Mouse (Mus musculus) heart, embryonic 16.5 days (tissue): ENCODE results near the gene 0610037L13Rik. TPM values are rescaled to one million over a fixed set of nuclear protein-coding genes. Genes with fewer than 3 reads are reported as not detected.
A peak's percentile ranks its signal among the peaks of the same experiment; 100 is the strongest.

Experiments used
- ATAC-seq: fragments of 200-750 bp; cut with Nextera tagmentation; replicated peaks from 2 replicates; pipeline ENCODE4 v1.8.0; 2017; ENCODE audit warnings: moderate number of reproducible peaks; ENCODE audit not compliant: insufficient read depth, low FRiP score; ENCODE audit errors: extremely low read depth
- H3K27ac ChIP-seq: fragments of 300-500 bp; sonication (generic); 2 replicates; pipeline ENCODE4 v1.5.1; 2014; ENCODE audit warnings: mild to moderate bottlenecking, low read length, control low read depth, moderate library complexity
- H3K27me3 ChIP-seq: fragments of 300-500 bp; sonication (generic); 2 replicates; pipeline ENCODE4 v1.6.1; 2014; ENCODE audit warnings: low read length, mixed read lengths; ENCODE audit not compliant: control insufficient read depth, insufficient read depth
- H3K36me3 ChIP-seq: fragments of 300-500 bp; sonication (generic); 2 replicates; pipeline ENCODE4 v1.6.1; 2014; ENCODE audit not compliant: control insufficient read depth, insufficient read depth
- H3K4me1 ChIP-seq: fragments of 300-500 bp; sonication (generic); 2 replicates; pipeline ENCODE4 v1.6.1; 2014; ENCODE audit warnings: low read length, mixed read lengths; ENCODE audit not compliant: control insufficient read depth, insufficient read depth
- H3K4me2 ChIP-seq: fragments of 300-500 bp; sonication (generic); 2 replicates; pipeline ENCODE4 v1.6.1; 2014; ENCODE audit warnings: low read depth, mild to moderate bottlenecking, control low read depth, low read length
- H3K4me3 ChIP-seq: fragments of 300-500 bp; sonication (generic); 2 replicates; pipeline ENCODE4 v1.5.1; 2014; ENCODE audit warnings: mild to moderate bottlenecking, control low read depth, low read length
- H3K9ac ChIP-seq: fragments of 300-500 bp; sonication (generic); 2 replicates; pipeline ENCODE4 v1.6.1; 2014; ENCODE audit warnings: low read length, control low read depth
- H3K9me3 ChIP-seq: fragments of 300-500 bp; sonication (generic); replicated peaks from 2 replicates; pipeline ENCODE4 v1.6.1; 2016; ENCODE audit warnings: low read length; ENCODE audit not compliant: control insufficient read depth
- WGBS: fragments of 180-500 bp; shearing (Covaris S2); extraction: QIAGEN DNeasy Blood & Tissue Kit; methylation state at CpG from one replicate; pipeline ENCODE4 v1.1.7; 2014; 5-methylcytosine and 5-hydroxymethylcytosine counted together
- polyA plus RNA-seq: library from polyadenylated mRNA; unstranded; fragments of >200 nt; fragmentation: Nextera tagmentation; extraction: Ambion mirVana; gene quantifications from 2 replicates; pipeline ENCODE4 v1.2.1, GENCODE M21; 2015

0610037L13Rik gene
- polyA plus RNA-seq, 1 experiment from 2014 or later: 95.2 TPM

DNA sequence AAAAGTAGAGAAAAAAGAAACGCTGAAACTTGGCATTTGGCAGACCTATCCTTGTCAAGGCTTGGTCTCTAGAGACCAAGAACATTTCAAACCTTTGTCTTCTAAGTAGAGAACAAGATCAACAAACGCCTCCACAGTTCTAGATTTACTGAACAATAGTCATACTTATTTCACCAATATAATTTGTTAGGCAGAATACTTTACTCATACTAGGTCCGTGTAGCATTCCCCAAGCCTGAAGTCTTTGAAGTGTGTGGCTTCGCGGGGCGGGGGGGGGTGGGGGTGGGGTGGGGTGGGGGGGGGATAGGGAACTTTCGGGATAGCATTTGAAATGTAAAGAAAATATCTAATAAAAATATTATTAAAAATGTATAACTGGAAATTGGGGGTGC lies 34.2 kb downstream of the 0610037L13Rik start:
- peak overlapping the region; percentile 91 for H3K4me2 ChIP-seq
- no peaks in the 10 kb centered on the region for H3K27me3 ChIP-seq
- ATAC-seq: no peak
- peak overlapping the region; percentile 96 for H3K9ac ChIP-seq
- peak overlapping the region; percentile 34; the same call in 1 of the 2 replicates for H3K27ac ChIP-seq
- peak overlapping the region; percentile 89 for H3K4me3 ChIP-seq
- no peaks in the 10 kb centered on the region for H3K36me3 ChIP-seq
- H3K9me3 ChIP-seq: no peaks in the 10 kb centered on the region
- WGBS: 39% methylated on average over 7 of the region's 7 CpGs
- peaks cover 29% of the 10 kb centered on the region for H3K4me1 ChIP-seq

DNA sequence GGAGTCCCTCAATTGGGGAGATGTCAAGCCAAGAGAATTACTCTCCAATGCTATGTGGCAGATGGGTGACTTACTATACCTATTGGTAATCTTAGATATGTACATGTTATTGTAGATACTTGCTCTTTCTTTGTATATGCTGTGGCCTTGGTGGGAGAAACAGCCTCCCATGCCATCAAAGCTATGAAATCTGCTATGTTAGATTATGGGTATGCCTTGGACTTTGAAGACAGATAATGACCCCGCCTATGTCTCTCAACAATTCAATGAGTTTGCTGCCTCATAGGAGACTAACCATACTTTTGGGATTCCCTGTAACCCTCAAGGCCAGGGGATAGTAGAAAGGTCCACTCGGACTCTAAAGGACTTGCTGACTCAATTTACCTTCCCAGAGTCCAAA lies 38.7 kb downstream of the 0610037L13Rik start:
- no peak overlapping the region for H3K4me2 ChIP-seq
- 54% methylated on average over 2 of the region's 2 CpGs for WGBS
- H3K27ac ChIP-seq: no peak overlapping the region
- no peaks in the 10 kb centered on the region for H3K9me3 ChIP-seq
- H3K9ac ChIP-seq: no peak overlapping the region
- H3K4me3 ChIP-seq: no peak overlapping the region
- H3K27me3 ChIP-seq: no peaks in the 10 kb centered on the region
- H3K36me3 ChIP-seq: no peaks in the 10 kb centered on the region
- no peaks in the 10 kb centered on the region for H3K4me1 ChIP-seq
- ATAC-seq: no peak

DNA sequence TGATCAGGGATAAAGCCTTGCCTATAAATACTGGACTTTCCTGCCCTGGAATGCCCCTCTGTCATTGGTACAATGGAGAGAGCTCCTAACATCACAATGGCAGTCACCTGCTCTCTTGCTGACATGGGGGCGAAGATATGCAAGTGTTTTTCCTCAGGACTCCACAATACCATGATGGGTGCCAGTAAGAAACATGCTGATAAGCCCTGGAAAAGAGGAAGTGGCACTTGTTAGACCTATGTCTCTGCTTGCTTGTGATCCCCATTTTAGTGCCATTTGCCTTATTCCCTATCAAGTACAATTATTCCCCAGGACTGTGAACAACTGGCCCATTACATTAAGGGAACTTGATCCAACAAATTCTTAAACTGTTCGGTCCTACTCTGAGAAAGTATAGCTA lies 39.1 kb downstream of the 0610037L13Rik start:
- 67% methylated on average over 2 of the region's 2 CpGs for WGBS
- Histone ChIP-seq H3K4me2 (no peak overlapping the region), H3K27me3 (no peaks in the 10 kb centered on the region), H3K36me3 (no peaks in the 10 kb centered on the region), H3K4me1 (no peaks in the 10 kb centered on the region), H3K9me3 (no peaks in the 10 kb centered on the region), H3K27ac (no peak overlapping the region), H3K9ac (no peak overlapping the region), H3K4me3 (no peak overlapping the region)
- no peak for ATAC-seq

DNA sequence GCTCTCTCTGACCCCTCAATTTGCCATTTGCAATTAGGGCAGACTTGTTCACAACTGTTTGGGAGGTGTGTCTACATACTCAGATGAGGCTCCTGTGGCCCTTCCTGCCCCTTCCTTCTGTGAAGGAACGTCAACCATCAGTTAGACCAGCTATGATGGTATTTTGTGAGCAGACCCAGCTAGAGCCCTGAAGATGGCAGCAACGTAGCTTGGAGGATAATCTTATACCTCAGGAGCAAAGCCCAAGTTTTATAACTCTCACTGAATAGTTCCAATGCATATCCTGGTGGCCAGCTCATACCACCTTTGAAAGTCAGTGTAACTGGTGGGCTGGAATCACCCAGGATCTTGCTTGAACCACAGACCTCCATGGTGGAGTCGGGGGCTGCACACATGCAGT lies 41.8 kb downstream of the 0610037L13Rik start:
- Histone ChIP-seq H3K36me3 (no peaks in the 10 kb centered on the region), H3K27ac (no peak overlapping the region), H3K27me3 (no peaks in the 10 kb centered on the region), H3K9me3 (no peaks in the 10 kb centered on the region), H3K4me3 (no peak overlapping the region), H3K4me2 (no peak overlapping the region), H3K9ac (no peak overlapping the region), H3K4me1 (no peaks in the 10 kb centered on the region)
- no peak for ATAC-seq
- WGBS: 73% methylated on average over 3 of the region's 3 CpGs

DNA sequence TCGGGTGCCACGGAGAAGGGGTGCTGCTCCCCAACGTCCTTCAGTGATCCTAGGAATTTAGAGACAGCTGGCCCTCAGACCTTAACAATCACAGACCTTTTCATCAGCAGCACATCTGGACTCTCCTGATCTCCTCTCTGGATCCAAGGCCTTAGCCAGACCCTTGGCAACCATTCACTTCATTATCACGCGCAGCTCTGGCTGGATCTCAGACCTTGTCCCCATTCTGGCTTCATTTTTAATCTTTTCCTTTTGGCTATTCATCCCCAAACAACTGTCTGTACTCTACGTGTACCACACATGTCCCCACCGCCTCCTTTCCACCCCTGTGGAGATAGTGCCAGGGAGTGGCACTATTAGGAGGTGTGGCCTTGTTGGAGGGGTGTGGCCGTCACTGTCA lies 43.6 kb downstream of the 0610037L13Rik start:
- Histone ChIP-seq H3K4me1 (no peaks in the 10 kb centered on the region), H3K36me3 (no peaks in the 10 kb centered on the region), H3K9ac (no peak overlapping the region), H3K4me2 (no peak overlapping the region), H3K4me3 (no peak overlapping the region), H3K27me3 (no peaks in the 10 kb centered on the region), H3K9me3 (no peaks in the 10 kb centered on the region), H3K27ac (no peak overlapping the region)
- no peak for ATAC-seq
- WGBS: 73% methylated on average over 8 of the region's 8 CpGs

DNA sequence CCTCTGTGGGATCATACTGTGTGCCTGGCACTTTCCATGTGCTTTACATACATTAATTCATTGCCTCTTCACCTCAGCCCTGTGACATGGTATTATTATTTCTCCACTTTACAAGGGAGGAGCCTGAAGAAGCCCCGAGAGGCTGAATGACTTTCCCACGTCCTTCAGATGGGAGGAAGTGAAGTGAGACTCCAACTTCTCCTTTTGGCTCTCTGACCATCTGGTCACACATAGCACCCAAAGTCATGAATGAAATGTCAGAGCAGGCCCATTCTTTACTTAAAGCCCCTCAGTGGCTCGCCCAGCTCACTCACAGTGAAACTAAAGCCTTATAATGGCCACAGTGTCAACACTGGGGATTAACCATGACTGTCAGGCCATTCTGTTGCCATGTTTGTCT lies 45.6 kb downstream of the 0610037L13Rik start:
- H3K27ac ChIP-seq: no peak overlapping the region
- no peak overlapping the region for H3K4me3 ChIP-seq
- no peaks in the 10 kb centered on the region for H3K36me3 ChIP-seq
- no peak for ATAC-seq
- H3K4me1 ChIP-seq: no peaks in the 10 kb centered on the region
- no peaks in the 10 kb centered on the region for H3K9me3 ChIP-seq
- no peak overlapping the region for H3K4me2 ChIP-seq
- no peaks in the 10 kb centered on the region for H3K27me3 ChIP-seq
- WGBS: 61% methylated on average over 3 of the region's 3 CpGs
- no peak overlapping the region for H3K9ac ChIP-seq

DNA sequence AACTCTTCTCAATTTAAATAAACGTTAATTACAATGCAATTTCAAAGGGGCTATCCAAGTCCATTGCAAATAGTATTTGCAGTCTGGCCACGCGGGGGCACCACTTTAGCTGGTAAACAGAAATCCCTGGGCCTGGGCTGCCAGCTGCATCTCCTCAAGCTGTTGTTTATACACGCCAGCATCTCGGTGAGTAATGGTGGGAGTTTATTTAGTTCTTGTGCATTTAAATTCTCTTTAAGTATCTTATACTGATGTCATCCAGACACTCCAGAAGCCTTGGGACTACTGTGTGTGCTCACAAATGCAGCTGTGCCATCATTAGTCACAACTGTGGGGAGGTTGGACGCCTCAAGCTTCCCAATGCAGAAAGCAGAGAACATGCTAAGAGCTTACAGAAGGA lies 47.7 kb downstream of the 0610037L13Rik start:
- Histone ChIP-seq H3K9me3 (no peaks in the 10 kb centered on the region), H3K4me3 (no peak overlapping the region), H3K36me3 (no peaks in the 10 kb centered on the region), H3K27me3 (no peaks in the 10 kb centered on the region), H3K9ac (no peak overlapping the region), H3K4me2 (no peak overlapping the region), H3K27ac (no peak overlapping the region), H3K4me1 (no peaks in the 10 kb centered on the region)
- 0 out of 2 replicates have a peak, but pooled peaks have one; percentile 37 for ATAC-seq
- 18% methylated on average over 6 of the region's 6 CpGs for WGBS

DNA sequence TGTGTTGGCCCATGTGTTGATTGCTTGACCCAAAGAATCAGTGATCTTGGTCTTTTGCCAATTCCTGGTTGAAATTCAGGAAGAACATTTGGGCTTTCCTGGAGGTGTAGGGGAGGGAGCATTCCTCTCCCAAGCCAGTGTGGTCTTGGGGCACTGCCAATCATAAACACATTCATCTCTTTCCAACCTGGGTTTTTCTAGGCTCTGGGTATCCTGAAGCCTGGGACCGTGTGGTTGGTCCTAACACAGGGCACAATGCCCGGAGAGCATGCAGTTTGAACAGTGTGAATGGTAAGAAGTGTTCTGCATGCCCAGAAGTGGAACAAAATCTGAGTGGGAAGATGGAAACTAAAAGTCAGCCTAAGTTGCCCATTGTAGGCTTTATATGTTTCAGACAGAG lies 48.5 kb downstream of the 0610037L13Rik start:
- H3K9me3 ChIP-seq: no peaks in the 10 kb centered on the region
- no peak overlapping the region for H3K27ac ChIP-seq
- H3K4me3 ChIP-seq: no peak overlapping the region
- no peak overlapping the region for H3K9ac ChIP-seq
- H3K27me3 ChIP-seq: no peaks in the 10 kb centered on the region
- ATAC-seq: no peak
- H3K36me3 ChIP-seq: no peaks in the 10 kb centered on the region
- no peak overlapping the region for H3K4me2 ChIP-seq
- no peaks in the 10 kb centered on the region for H3K4me1 ChIP-seq
- WGBS: 76% methylated on average over 2 of the region's 2 CpGs

DNA sequence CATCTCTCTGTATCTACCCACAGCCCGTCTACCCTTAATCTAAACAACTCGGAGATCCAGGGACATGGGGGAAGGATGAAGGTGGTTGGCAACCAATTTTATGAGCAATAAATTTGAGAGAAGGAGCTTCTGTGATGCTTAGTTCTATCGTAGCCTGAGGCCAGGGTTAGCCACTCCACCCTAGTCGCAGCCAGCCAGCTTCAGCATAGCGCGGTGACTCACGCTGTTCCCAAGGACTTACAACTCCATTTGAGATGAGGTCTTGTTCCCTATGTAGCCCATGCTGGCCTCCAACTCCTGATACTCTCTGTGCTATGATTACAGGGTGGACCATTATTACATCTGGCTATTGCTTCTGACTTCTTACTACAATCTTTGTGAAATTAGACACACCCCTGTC lies 53.1 kb downstream of the 0610037L13Rik start:
- H3K27ac ChIP-seq: no peak overlapping the region
- no peak overlapping the region for H3K4me3 ChIP-seq
- no peak for ATAC-seq

DNA sequence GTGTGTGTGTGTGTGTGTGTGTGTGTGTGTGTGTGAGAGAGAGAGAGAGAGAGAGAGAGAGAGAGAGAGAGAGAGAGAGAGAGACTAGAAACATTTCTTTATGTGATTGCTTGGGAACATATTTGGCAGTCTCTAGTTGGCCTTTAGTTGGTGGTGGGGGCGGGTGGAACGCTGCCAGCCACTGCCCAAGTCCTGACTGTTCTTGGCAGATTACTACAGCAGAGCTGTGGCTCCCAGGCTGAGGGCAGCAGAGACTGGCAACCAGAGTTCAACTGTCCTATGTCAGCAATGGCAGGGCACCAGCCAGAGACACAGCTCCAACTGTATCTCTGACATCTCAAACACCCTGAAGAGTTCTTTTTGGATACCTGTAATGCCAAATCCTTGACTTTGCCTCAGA lies 54.5 kb downstream of the 0610037L13Rik start:
- Histone ChIP-seq H3K36me3 (no peaks in the 10 kb centered on the region), H3K27ac (peak overlapping the region; percentile 28), H3K9me3 (no peaks in the 10 kb centered on the region), H3K4me1 (peaks cover 13% of the 10 kb centered on the region), H3K4me2 (no peak overlapping the region), H3K9ac (no peak overlapping the region), H3K27me3 (no peaks in the 10 kb centered on the region), H3K4me3 (no peak overlapping the region)
- 84% methylated on average over 2 of the region's 2 CpGs for WGBS
- peak; percentile 63; the same call in 1 of the 2 replicates for ATAC-seq

More for the DNA sequence above, 53.1 kb downstream of the 0610037L13Rik start:
- H3K4me1 ChIP-seq: peaks cover 11% of the 10 kb centered on the region
- H3K36me3 ChIP-seq: no peaks in the 10 kb centered on the region
- H3K9me3 ChIP-seq: no peaks in the 10 kb centered on the region
- WGBS: 89% methylated on average over 7 of the region's 7 CpGs
- H3K27me3 ChIP-seq: no peaks in the 10 kb centered on the region
- H3K4me2 ChIP-seq: no peak overlapping the region
- no peak overlapping the region for H3K9ac ChIP-seq
